In genomic region chr15:93932971-93933496, GRCm38 (mm10) we compare ENCODE assay signal across 11 mouse cellular contexts.
DNase-seq lines count a peak whose midpoint lies in the region; ATAC-seq and TF ChIP-seq lines count a peak whose summit lies in the region.
"Had no signal": no experiment of that assay in that cellular context is flagged by ENCODE, and none has a peak within 500 bp of the region (broad histone marks: within the 10 kb centered on the region; RNA-seq: fewer than 3 reads in every experiment).

No protein-coding gene starts in this region.

- no peak for TF ChIP-seq POLR2A in kidney, adult 2 months (IDR thresholded peaks at IDR 0.05; ENCODE audit: low read depth, low read length)

- H3K4me3 ChIP-seq in kidney, adult 2 months (ENCODE audit: insufficient read depth, low read depth, low read length), result no peak overlapping the region
- no peak overlapping the region for H3K4me3 ChIP-seq in limb, embryonic 11.5 days (ENCODE audit: low read depth, low read length)

- H3K9ac ChIP-seq in limb, embryonic 11.5 days (ENCODE audit: low read length), result no peak overlapping the region

- WGBS in kidney, adult 2 months, result 60% methylated on average over 5 of the region's 5 CpGs
- WGBS in limb, embryonic 11.5 days, result 66% methylated on average over 5 of the region's 5 CpGs

- peak; percentile 31 for DNase-seq in embryo, embryonic 9.5 days (ENCODE audit: extremely low spot score)
- no peak for DNase-seq in embryo, embryonic 10 days (ENCODE audit: low spot score)
- DNase-seq in kidney, adult 2 months, result peak; percentile 7
- DNase-seq in kidney, adult 9 months, result no peak
- DNase-seq in Muller cell, postnatal 12 days (ENCODE audit: inconsistent ontology term), result peak; percentile 52
- DNase-seq in limb, embryonic 11.5 days (ENCODE audit: low spot score), result no peak
- DNase-seq: adrenal gland, postnatal 14 days; layer of hippocampus, adult 9-11 months had no signal

- no peaks in the 10 kb centered on the region for H3K27me3 ChIP-seq in kidney, adult 2 months (replicated peaks; ENCODE audit: control insufficient read depth, insufficient read depth, low read length)
- no peaks in the 10 kb centered on the region for H3K27me3 ChIP-seq in limb, embryonic 11.5 days (ENCODE audit: control insufficient read depth, insufficient read depth, low read length)

- H3K4me2 ChIP-seq in limb, embryonic 11.5 days (ENCODE audit: low read depth, severe bottlenecking), result no peak overlapping the region

- no peaks in the 10 kb centered on the region for H3K4me1 ChIP-seq in kidney, adult 2 months (ENCODE audit: control insufficient read depth, insufficient read depth, low read length)
- H3K4me1 ChIP-seq in limb, embryonic 11.5 days (ENCODE audit: control insufficient read depth, insufficient read depth, low read length), result peaks cover 4% of the 10 kb centered on the region; the same call in 1 of the 2 replicates

- H3K9me3 ChIP-seq in limb, embryonic 11.5 days (ENCODE audit: control insufficient read depth, low read length), result no peaks in the 10 kb centered on the region

- TF ChIP-seq CTCF in kidney, adult 2 months (conservative IDR thresholded peaks at IDR 0.05; ENCODE audit: insufficient read depth, insufficient read length, low read depth, low read length), result no peak

- no peak overlapping the region for H3K27ac ChIP-seq in kidney, adult 2 months (ENCODE audit: insufficient read depth, low read depth, low read length)
- 0 out of 2 replicates have a peak overlapping the region, but pooled peaks have one; percentile 26 for H3K27ac ChIP-seq in limb, embryonic 11.5 days (replicated peaks; ENCODE audit: low read depth, low read length)

- no peak for ATAC-seq in limb, embryonic 11.5 days (ENCODE audit: insufficient number of reproducible peaks, low FRiP score, low TSS enrichment, low read depth)
- ATAC-seq in inflammation-experienced regulatory T-cells, adult 6 months, result no peak
- ATAC-seq in megakaryocyte, adult 5-6 weeks (ENCODE audit: poor library complexity, severe bottlenecking), result no peak

- H3K36me3 ChIP-seq in kidney, adult 2 months (ENCODE audit: control insufficient read depth, insufficient read depth, low read length), result no peaks in the 10 kb centered on the region
- no peaks in the 10 kb centered on the region for H3K36me3 ChIP-seq in limb, embryonic 11.5 days (ENCODE audit: control insufficient read depth, insufficient read depth, low read length)
- H3K36me3 ChIP-seq: G1E had no signal

Comparison
In these comparisons a context has a peak if more than half of its experiments do, and no peak if none do; other contexts are left out.
1. DNase-seq: peak in embryo, embryonic 9.5 days (single experiment), kidney, adult 2 months (single experiment) and Muller cell, postnatal 12 days (single experiment); none in embryo, embryonic 10 days (single experiment), kidney, adult 9 months (single experiment) and limb, embryonic 11.5 days (single experiment).